Mouse (Mus musculus) gonadal fat pad, adult 2 months (tissue): ENCODE measurements around the gene Cd209c. TPM values are rescaled to one million over a fixed set of nuclear protein-coding genes. Genes with fewer than 3 reads are reported as not detected.

Experiments
- DNase-seq: peaks from one replicate; pipeline ENCODE4 v3.0.0-alpha.2; 2012; ENCODE audit warnings: low read depth
- polyA plus RNA-seq: library from polyadenylated mRNA; depleted of rRNA; stranded (reverse); fragments of >200 nt; gene quantifications from 2 replicates; pipeline ENCODE4 v1.2.3, GENCODE M21; 2012; rRNA removed

Gene Cd209c
- polyA plus RNA-seq, result 0.67 and 1.1 TPM in 2 replicates

GRCm38 (mm10) chr8:3954646-3955045, at the start of gene Cd209c:
TSS of gene Cd209c (minus strand) at chr8:3954746.
- DNase-seq, result no peak

GRCm38 (mm10) chr8:3994219-3994618, 39.7 kb upstream of the Cd209c start:
- no peak for DNase-seq

DNA sequence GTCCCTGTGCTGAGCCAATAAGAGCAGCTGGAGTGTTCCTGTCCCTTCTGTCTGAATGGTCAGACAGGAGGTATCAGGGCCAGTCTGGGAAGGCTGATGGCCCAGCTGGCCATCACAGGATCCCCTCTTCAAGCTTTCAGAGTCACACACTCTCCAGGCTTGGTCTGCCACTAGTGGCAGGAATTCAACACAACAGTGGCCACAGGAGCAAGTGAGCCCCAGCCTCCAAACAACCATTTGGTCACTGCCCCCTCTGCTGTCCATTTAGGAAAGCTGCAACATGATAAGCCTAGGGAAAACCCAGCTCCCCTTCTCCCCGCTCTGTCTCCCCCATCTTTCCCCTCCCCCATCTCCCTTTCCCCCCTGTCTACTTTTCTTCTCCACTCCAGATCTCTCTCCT, 1.5 kb upstream of the Cd209c start:
- DNase-seq, result no peak

DNA sequence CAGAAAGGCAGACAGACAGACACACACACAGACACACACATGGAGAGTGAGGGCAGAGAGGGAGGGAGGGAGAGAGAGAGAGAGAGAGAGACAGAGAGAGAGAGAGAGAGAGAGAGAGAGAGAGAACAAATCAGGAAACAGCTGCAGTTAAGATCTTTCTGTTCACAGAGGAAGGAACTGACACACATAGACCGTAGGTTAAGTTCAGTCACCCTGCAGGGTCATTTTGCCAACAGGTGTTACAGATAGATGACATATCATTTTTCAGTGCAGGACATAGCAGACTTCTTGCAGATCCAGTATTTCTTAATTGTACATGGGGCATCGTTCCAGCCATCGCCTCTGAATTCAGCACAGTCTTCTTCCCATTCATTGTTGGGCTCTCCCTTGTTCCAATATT, 14.5 kb downstream of the Cd209c start:
- DNase-seq, result no peak

DNA sequence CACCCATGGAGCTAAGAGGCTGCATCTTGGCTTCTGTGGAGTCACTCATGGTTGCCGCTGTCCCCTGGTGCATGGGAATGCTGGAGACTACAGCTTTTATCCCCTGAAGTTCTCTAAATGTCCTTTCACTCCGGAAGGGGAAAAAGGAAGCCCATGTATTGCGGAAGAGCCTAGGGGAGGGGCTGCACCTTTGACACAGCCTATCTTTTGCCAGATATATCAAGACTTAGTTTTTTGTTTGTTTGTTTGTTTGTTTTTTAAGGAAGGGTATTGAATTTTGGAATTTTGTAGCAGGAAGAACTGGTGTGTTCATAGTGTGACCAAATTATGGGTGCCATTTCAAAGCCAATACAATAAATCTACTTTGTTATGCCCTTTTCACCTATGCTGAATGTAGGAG, 27.8 kb downstream of the Cd209c start, which contains the start of gene Cd209b:
Gene Cd209b, minus strand, starts transcription at position 101 of the 400 bp plus-strand sequence.
- no peak for DNase-seq

Other genes with a start within 250 kb of the Cd209c start
- gene Clec4g, start 234.1 kb downstream of the Cd209c start, polyA plus RNA-seq, result 0.19 and 0.30 TPM in 2 replicates
- 0.18 TPM in 1 of 2 replicates, not detected in the other for gene Cd209a, start 205.8 kb downstream of the Cd209c start, polyA plus RNA-seq
- gene Cd209e, start 100.4 kb downstream of the Cd209c start, polyA plus RNA-seq, result 0.09 and 0.15 TPM in 2 replicates
- gene Cd209d, start 76.2 kb downstream of the Cd209c start, polyA plus RNA-seq, result 2.2 and 2.9 TPM in 2 replicates
- 1.4 and 1.9 TPM in 2 replicates for gene Cd209b, start 27.9 kb downstream of the Cd209c start, polyA plus RNA-seq
- gene Cd209f, start 151.1 kb upstream of the Cd209c start, polyA plus RNA-seq, result 7.2 and 11.4 TPM in 2 replicates
- 7.3 and 10.9 TPM in 2 replicates for gene Cd209g, start 179.4 kb upstream of the Cd209c start, polyA plus RNA-seq
- gene Evi5l, start 211.8 kb upstream of the Cd209c start, polyA plus RNA-seq, result 39.8 and 41.1 TPM in 2 replicates